ENCODE assay signal across 7 mouse cellular contexts in genomic region chr19:45782315-45783001, GRCm38 (mm10). TPM values are rescaled to one million over a fixed set of nuclear protein-coding genes. Genes with fewer than 3 reads are reported as not detected.
DNase-seq lines count a peak whose midpoint lies in the region; ATAC-seq lines count a peak whose summit lies in the region.

No protein-coding gene starts in this region.

- peak; percentile 52 for ATAC-seq in intestine, embryonic 15.5 days
- peak; percentile 59 for ATAC-seq in megakaryocyte-erythroid progenitor cell, adult 5-6 weeks (replicated peaks; ENCODE audit: low FRiP score, low TSS enrichment, poor library complexity, severe bottlenecking)

- H3K4me1 ChIP-seq in intestine, embryonic 15.5 days (replicated peaks) = peaks cover 20% of the 10 kb centered on the region

- under 1% methylated on average over 36 of the region's 36 CpGs for WGBS in intestine, embryonic 15.5 days

- peak overlapping the region; percentile 98 for H3K9ac ChIP-seq in intestine, embryonic 15.5 days

- H3K4me3 ChIP-seq in intestine, embryonic 15.5 days (replicated peaks) = peak overlapping the region; percentile 100

- peaks cover 12% of the 10 kb centered on the region for H3K36me3 ChIP-seq in intestine, embryonic 15.5 days

- DNase-seq in adrenal gland, postnatal 10 days = peak; percentile 84
- DNase-seq in embryo, embryonic 10.5 days (ENCODE audit: low spot score) = peak; percentile 79
- peak; percentile 52 to 55 for DNase-seq in gastrocnemius, postnatal 36 days
- DNase-seq in left cerebral cortex, postnatal 14 days (ENCODE audit: low spot score in 2 of 2) = peak; percentile 48 to 57
- peak; percentile 24 to 56 for DNase-seq in right cerebral cortex, postnatal 36 days (ENCODE audit: low spot score in 2 of 2)

- H3K9me3 ChIP-seq in intestine, embryonic 15.5 days = no peaks in the 10 kb centered on the region

- H3K4me2 ChIP-seq in intestine, embryonic 15.5 days (replicated peaks) = peak overlapping the region; percentile 71

- peak overlapping the region; percentile 96 for H3K27ac ChIP-seq in intestine, embryonic 15.5 days

- intact Hi-C loops in gastrocnemius, postnatal 36 days (cut with DNase I) = no loop called here
- intact Hi-C loops in left cerebral cortex, postnatal 14 days (cut with DNase I) = no loop called here

- no peaks in the 10 kb centered on the region for H3K27me3 ChIP-seq in intestine, embryonic 15.5 days (replicated peaks)

RNA-seq across cellular contexts. Expression of gene Mgea5, which starts 1.2 kb away (rescaled TPM):
- total RNA-seq in adrenal gland, postnatal 10 days (2021) = 10 to 100 TPM; 54.7 to 69.3 TPM
- 10 to 100 TPM; 26.2 to 31.1 TPM for total RNA-seq in gastrocnemius, postnatal 36 days (2021)
- 36.3 and 36.4 TPM in 2 replicates for polyA plus RNA-seq in intestine, embryonic 15.5 days (2015; fragmentation: Nextera tagmentation; extraction: Ambion mirVana)
- total RNA-seq in left cerebral cortex, postnatal 14 days (2021) = 100 to 1,000 TPM; 132 to 136 TPM
- 75.0 and 86.3 TPM in 2 replicates for total RNA-seq in megakaryocyte-erythroid progenitor cell, adult 5-6 weeks (2014; fragmentation: Nextera tagmentation)
- 117 and 134 TPM in 2 replicates for total RNA-seq in megakaryocyte-erythroid progenitor cell, adult 5-6 weeks (2017)

RNA-seq across cellular contexts. Expression of gene Npm3, which starts 33.1 kb away (rescaled TPM):
- total RNA-seq in adrenal gland, postnatal 10 days (2021) = 10 to 100 TPM; 29.0 to 31.5 TPM
- 10 to 100 TPM; 10.6 to 12.0 TPM for total RNA-seq in gastrocnemius, postnatal 36 days (2021)
- 13.4 and 14.7 TPM in 2 replicates for polyA plus RNA-seq in intestine, embryonic 15.5 days (2015; fragmentation: Nextera tagmentation; extraction: Ambion mirVana)
- total RNA-seq in left cerebral cortex, postnatal 14 days (2021) = 1 to 10 TPM; 6.8 to 7.6 TPM
- 124 and 184 TPM in 2 replicates for total RNA-seq in megakaryocyte-erythroid progenitor cell, adult 5-6 weeks (2014; fragmentation: Nextera tagmentation)
- total RNA-seq in megakaryocyte-erythroid progenitor cell, adult 5-6 weeks (2017) = 123 and 135 TPM in 2 replicates

RNA-seq across cellular contexts. Expression of gene Kcnip2, which starts 33.4 kb away (rescaled TPM):
- total RNA-seq in adrenal gland, postnatal 10 days (2021) = under 1 TPM; 0.24 to 0.30 TPM
- total RNA-seq in gastrocnemius, postnatal 36 days (2021) = under 1 TPM; 0.17 to 0.38 TPM
- polyA plus RNA-seq in intestine, embryonic 15.5 days (2015; fragmentation: Nextera tagmentation; extraction: Ambion mirVana) = 1.6 and 1.8 TPM in 2 replicates
- 100 to 1,000 TPM; 129 to 143 TPM for total RNA-seq in left cerebral cortex, postnatal 14 days (2021)
- total RNA-seq in megakaryocyte-erythroid progenitor cell, adult 5-6 weeks (2014; fragmentation: Nextera tagmentation) = 0.52 TPM in 1 of 2 replicates, not detected in the other
- total RNA-seq in megakaryocyte-erythroid progenitor cell, adult 5-6 weeks (2017) = 0.34 and 3.6 TPM in 2 replicates

RNA-seq across cellular contexts. Expression of gene Fgf8, which starts 39.7 kb away (rescaled TPM):
- total RNA-seq in adrenal gland, postnatal 10 days (2021) = not detected
- total RNA-seq in gastrocnemius, postnatal 36 days (2021) = not detected
- polyA plus RNA-seq in intestine, embryonic 15.5 days (2015; fragmentation: Nextera tagmentation; extraction: Ambion mirVana) = not detected in 2 replicates
- total RNA-seq in left cerebral cortex, postnatal 14 days (2021) = not detected
- total RNA-seq in megakaryocyte-erythroid progenitor cell, adult 5-6 weeks (2014; fragmentation: Nextera tagmentation) = not detected in 2 replicates
- total RNA-seq in megakaryocyte-erythroid progenitor cell, adult 5-6 weeks (2017) = not detected in 2 replicates

Comparison
In these comparisons a context has a peak if more than half of its experiments do, and no peak if none do; other contexts are left out.
1. Peak in every context shown above with its lines: DNase-seq, ATAC-seq, H3K4me3 ChIP-seq and H3K27ac ChIP-seq.
2. RNA of gene Kcnip2, which starts 33.4 kb away (total RNA-seq): 129 to 143 TPM in left cerebral cortex, postnatal 14 days; 0.34 to 3.6 TPM in megakaryocyte-erythroid progenitor cell, adult 5-6 weeks, 0.17 to 0.38 TPM in gastrocnemius, postnatal 36 days and 0.24 to 0.30 TPM in adrenal gland, postnatal 10 days; every median in the first group is over 10 times any median in the second.